Mouse (Mus musculus) sigmoid colon, adult 10 weeks (tissue): Measurements from ENCODE around the gene Dab1. TPM values are rescaled to one million over a fixed set of nuclear protein-coding genes. Genes with fewer than 3 reads are reported as not detected.

ENCODE experiments used
- polyA plus RNA-seq: library from polyadenylated mRNA; stranded (reverse); fragments of 350-450 nt; fragmentation: Illumina TruSeq; extraction: RNeasy Lipid Tissue Mini Kit (QIAGEN cat#74804); gene quantifications from one replicate; pipeline ENCODE4 v1.2.3, GENCODE M21; 2014; ENCODE audit warnings: low read depth, low replicate concordance

The Dab1 gene
- 1.0 TPM for polyA plus RNA-seq

DNA sequence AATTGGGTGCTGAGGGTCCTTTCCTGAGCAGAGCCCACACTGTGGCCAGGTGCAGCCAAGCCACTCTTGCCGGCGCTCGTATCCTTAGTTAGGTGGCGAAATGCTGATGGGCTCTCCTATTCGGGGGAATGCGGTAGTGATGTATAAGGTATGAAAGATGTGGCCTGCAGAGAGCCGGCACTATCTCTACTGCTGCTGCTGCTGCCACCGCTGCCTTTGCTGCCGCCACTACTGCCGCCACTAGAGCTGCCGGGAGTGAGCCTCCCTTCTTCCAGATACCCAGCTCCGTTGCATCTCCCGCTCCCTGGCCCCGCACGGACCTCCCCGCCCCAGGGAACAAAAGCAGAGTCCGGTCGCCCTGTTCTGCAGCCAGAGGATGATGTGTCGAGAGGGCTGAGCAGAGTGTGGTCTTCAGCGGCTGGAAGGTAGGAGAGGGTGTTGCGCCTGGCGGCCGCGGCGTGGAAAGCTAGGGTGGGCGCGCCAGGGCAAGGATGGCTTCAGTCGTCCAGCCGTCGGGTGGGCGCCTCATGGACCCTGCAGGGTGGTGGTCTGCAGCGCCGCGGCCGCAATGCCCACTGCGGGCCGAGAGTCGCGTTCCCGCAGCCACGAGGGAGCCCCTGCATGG is at the start of gene Dab1:
Gene Dab1 (plus strand): TSS at position 39 of the 625 bp plus-strand sequence.

DNA sequence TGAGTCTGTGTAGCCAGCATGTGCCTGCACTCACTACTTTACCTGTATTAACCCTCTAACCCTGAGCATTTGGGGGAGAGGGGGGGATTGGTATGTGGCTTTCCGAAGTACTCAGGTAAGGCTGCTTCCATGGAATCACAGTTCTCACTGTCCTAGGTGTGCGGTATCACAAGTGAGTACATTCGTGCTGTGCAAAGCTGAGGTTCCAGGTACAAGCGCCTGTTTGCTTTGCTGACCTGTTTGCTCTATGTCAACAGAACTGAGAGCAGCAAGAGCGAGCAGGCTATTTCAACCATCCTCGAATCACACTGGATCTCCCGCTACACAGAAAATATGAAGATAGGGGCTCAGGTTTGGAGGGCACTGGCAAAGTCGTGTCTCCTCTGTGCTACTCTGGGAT is 1146.9 kb downstream of the Dab1 start, which contains the start of gene C8b:
Gene C8b (plus strand): TSS at position 253 of the 400 bp plus-strand sequence.

